Mouse (Mus musculus): ENCODE results near the gene Slc4a1. TPM values are rescaled to one million over a fixed set of nuclear protein-coding genes. Genes with fewer than 3 reads are reported as not detected.

Slc4a1 gene
- polyA plus RNA-seq, 1 experiment, result not detected

DNA sequence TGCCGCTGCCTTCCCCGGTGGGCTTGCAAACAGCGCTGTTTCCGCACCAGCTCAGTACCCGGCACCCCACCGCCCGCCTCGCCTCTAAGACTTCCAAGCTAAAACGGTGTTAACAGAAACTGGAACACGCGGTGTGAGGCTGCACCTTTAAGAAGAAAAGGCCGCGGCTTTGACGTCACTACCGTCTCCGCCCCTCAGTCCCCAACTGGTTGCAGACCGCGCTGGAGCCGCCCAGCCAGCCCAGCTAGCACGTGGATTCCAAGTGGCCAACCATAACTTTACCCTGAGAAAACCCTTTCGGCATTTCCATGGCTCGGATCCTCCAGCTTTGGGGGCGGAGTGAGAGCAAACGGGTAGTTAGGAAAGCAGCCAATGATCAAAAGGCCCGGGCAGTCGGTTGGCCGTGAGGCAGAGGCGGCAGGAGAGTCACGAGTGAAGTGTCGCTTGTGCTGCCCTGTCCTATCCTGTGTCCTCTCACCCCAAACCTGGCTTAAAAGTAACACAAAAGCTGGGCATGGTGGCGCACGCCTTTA, 42.4 kb upstream of the Slc4a1 start:
- Histone ChIP-seq H3K27ac (ENCODE audit: insufficient read depth, low read depth, low read length) (0 out of 2 replicates have a peak overlapping the region, but pooled peaks have one; percentile 28), H3K4me3 (ENCODE audit: insufficient read depth, low read depth, low read length) (peak overlapping the region; percentile 78), H3K4me1 (ENCODE audit: control insufficient read depth, insufficient read depth, low read length) (peaks cover 25% of the 10 kb centered on the region)
- under 1% methylated on average over 32 of the region's 32 CpGs for WGBS
- TF ChIP-seq CTCF (IDR thresholded peaks at IDR 0.05; ENCODE audit: insufficient read depth, low read depth, low read length) (no peak), POLR2A (IDR thresholded peaks at IDR 0.05; ENCODE audit: insufficient read depth, low read depth, low read length) (no peak; the same call in 1 of the 2 replicates)

DNA sequence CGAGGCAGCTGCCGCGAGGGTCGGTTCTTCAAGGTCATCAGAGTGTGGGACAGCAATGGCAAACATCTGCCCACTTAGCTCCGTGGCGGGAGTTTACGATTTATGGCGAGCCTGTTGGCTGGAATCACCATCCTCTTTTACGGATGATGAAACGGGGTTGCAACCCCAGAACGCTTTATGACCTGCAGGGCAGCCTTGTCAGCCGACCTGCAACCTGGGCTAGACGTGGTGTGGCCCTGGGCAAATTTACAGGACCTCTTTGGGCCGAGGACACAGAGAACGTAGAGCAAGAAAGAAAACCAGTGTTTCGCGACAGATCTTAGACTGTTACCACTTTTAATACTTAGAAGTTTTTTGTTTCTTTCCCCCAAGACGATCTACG, 41.8 kb upstream of the Slc4a1 start, which contains the start of gene Slc25a39:
TSS of gene Slc25a39 (minus strand) at position 113 of the 382 bp plus-strand sequence.
- Histone ChIP-seq H3K4me1 (ENCODE audit: control insufficient read depth, insufficient read depth, low read length) (peaks cover 25% of the 10 kb centered on the region), H3K27ac (ENCODE audit: insufficient read depth, low read depth, low read length) (peak within 1 kb of the TSS; percentile 80), H3K4me3 (ENCODE audit: insufficient read depth, low read depth, low read length) (peak within 1 kb of the TSS; percentile 78)
- under 1% methylated on average over 19 of the region's 19 CpGs for WGBS
- TF ChIP-seq CTCF (IDR thresholded peaks at IDR 0.05; ENCODE audit: insufficient read depth, low read depth, low read length) (no peak), POLR2A (IDR thresholded peaks at IDR 0.05; ENCODE audit: insufficient read depth, low read depth, low read length) (no peak)

DNA sequence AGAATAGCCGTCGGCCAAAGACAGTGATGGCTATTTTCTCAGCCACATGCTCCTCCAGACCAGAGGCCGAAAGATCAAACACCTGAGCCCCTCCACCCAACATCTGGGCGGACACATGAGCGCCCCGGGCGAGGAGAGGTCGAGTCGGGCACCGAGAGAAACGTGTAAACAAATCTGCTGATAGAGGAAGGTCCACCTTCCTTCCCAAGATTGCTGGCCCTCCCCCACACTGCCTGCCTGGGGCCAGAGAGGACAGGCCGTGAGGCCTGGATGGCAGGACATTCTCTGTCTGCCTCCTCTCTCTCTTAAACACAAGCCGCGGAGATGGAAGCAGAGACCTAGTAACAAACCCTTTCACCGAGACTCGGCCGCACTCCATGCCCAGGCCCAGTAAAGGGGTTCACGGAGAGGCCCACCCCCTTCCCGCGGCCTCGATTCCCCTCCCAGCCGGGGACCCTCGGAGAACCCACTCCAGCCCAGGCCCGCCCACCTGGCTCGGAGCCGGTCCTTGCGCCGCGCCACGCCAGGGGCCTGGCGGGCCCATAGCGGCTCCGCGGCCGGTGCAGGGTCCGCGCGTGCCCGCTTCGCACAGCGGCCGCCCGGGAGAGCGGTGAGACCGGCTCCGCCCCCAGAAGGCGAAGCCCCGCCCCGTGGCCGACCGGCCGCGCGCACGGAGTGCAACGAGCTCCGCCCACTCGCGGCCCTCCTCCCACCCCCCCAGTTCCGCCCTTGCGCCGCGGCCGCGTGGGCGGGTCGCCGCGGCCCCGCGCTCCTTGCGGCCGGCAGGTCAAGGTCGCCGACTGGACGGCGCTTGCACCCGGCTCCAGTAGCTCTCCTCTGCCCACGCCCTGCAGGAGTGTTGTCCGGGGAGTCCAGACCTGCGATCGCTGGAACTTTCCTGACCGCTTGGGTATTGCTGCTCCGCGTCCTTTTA, 41.2 kb upstream of the Slc4a1 start:
- Histone ChIP-seq H3K4me3 (ENCODE audit: insufficient read depth, low read depth, low read length) (peak overlapping the region; percentile 78), H3K27ac (ENCODE audit: insufficient read depth, low read depth, low read length) (peak overlapping the region; percentile 80), H3K4me1 (ENCODE audit: control insufficient read depth, insufficient read depth, low read length) (peaks cover 25% of the 10 kb centered on the region)
- peak; percentile 76 for TF ChIP-seq POLR2A (IDR thresholded peaks at IDR 0.05; ENCODE audit: insufficient read depth, low read depth, low read length)
- TF ChIP-seq CTCF (IDR thresholded peaks at IDR 0.05; ENCODE audit: insufficient read depth, low read depth, low read length), result no peak
- under 1% methylated on average over 83 of the region's 85 CpGs for WGBS

DNA sequence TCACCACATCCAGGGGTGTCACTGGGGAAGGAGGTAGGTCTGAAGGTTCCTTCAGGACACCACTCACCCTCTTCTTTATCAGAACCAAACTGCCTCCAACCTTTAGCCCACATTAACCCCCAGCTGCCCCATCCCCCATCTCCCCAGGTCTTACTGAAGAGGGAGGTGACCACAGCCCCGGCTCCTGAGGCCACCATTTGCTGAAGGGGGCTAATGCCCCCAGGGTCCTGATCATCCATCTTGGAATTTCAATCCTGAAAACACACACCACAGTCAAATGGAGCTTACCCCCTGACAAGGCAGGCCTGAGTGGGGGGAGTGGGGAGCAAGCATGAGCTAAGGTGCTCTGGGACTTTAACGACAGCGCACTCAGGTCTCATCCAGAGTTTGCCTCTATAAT, 40.4 kb upstream of the Slc4a1 start:
- H3K4me1 ChIP-seq (ENCODE audit: control insufficient read depth, insufficient read depth, low read length), result peaks cover 27% of the 10 kb centered on the region
- TF ChIP-seq CTCF (IDR thresholded peaks at IDR 0.05; ENCODE audit: insufficient read depth, low read depth, low read length), result no peak
- TF ChIP-seq POLR2A (IDR thresholded peaks at IDR 0.05; ENCODE audit: insufficient read depth, low read depth, low read length), result no peak
- peak overlapping the region; percentile 69; the same call in 1 of the 2 replicates for H3K27ac ChIP-seq (ENCODE audit: insufficient read depth, low read depth, low read length)
- H3K4me3 ChIP-seq (ENCODE audit: insufficient read depth, low read depth, low read length), result peak overlapping the region; percentile 78
- 9% methylated on average over 3 of the region's 3 CpGs for WGBS

DNA sequence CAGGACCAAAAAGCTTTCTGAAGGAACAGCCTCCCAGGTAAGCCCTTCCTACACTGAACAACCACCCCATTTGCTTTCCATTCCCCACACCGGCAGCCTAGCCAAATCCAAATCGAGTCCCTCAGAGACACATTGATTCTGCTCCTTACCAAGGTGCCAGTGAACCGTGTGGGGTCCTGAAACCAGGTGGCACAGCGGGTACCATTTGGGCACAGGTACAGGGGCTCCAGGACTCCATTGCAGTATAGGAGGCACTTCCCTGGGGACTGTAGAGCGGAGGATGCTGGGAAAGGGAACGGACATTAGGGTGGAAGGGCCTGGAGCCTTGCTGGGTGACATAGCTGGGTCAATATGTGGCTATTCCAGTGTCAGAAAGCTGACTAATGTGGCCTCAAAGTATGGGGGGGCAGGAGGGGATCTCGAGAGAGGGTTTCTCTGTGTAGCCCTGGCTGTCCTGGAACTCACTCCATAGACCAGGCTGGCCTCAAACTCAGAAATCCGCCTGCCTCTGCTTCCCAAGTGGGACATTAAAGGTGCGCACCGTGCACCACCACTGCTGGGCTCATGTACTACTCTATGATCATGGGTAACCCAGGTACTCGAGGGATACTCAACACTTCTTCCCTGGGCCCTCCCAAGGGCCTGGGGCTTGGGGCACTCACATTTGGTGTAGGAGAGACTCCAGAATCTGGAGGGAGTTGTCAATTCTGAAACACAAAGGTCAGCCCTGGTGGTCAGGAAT, 39.7 kb upstream of the Slc4a1 start:
- peaks cover 29% of the 10 kb centered on the region for H3K4me1 ChIP-seq (ENCODE audit: control insufficient read depth, insufficient read depth, low read length)
- no peak for TF ChIP-seq CTCF (IDR thresholded peaks at IDR 0.05; ENCODE audit: insufficient read depth, low read depth, low read length)
- no peak for TF ChIP-seq POLR2A (IDR thresholded peaks at IDR 0.05; ENCODE audit: insufficient read depth, low read depth, low read length)
- WGBS, result 85% methylated on average over 11 of the region's 11 CpGs
- H3K4me3 ChIP-seq (ENCODE audit: insufficient read depth, low read depth, low read length), result peak overlapping the region; percentile 78; the same call in 1 of the 2 replicates
- no peak overlapping the region for H3K27ac ChIP-seq (ENCODE audit: insufficient read depth, low read depth, low read length)

DNA sequence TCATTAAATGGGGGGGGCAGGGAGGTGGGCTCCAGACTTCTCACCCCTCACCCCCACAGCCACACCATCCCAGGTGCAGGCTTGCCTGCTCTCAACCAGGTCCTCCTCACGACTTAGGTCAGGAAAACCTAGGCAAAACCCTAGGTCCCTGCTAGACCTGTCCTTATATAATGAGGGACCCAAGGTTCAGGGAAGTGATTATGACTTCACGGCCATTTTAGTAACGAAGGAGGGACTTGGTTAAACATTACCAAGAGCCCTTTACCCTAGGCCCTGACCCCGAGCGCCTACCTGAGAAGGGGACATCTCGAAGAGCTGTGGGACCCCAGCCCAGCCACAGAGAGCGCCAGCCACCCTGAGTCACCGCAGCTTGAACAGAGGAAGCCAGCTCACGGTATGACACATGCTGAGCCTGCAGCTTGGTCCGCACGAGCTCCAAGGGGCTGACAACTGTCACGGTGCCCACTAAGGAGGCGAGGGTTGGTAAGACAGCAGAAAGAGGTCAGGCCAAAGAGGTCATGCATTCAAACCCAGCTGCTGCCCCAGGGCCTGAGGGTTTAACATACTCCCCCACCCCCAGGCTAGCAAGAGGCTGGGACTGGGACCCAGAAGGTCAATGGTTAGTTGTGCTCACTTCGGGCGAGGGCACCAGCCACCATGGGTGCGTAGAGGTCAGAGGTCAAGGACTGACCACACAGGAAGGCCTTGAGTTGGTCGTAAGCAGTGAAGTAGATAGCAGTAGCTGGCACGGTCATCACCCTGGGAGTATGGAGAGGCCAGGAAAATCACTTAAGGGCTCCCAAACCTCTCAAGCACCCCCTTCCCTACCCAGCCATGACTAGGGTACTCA, 38.4 kb upstream of the Slc4a1 start:
- TF ChIP-seq CTCF (IDR thresholded peaks at IDR 0.05; ENCODE audit: insufficient read depth, low read depth, low read length) (no peak), POLR2A (IDR thresholded peaks at IDR 0.05; ENCODE audit: insufficient read depth, low read depth, low read length) (no peak)
- no peak overlapping the region for H3K4me3 ChIP-seq (ENCODE audit: insufficient read depth, low read depth, low read length)
- peaks cover 41% of the 10 kb centered on the region for H3K4me1 ChIP-seq (ENCODE audit: control insufficient read depth, insufficient read depth, low read length)
- no peak overlapping the region for H3K27ac ChIP-seq (ENCODE audit: insufficient read depth, low read depth, low read length)
- WGBS, result 73% methylated on average over 18 of the region's 18 CpGs

DNA sequence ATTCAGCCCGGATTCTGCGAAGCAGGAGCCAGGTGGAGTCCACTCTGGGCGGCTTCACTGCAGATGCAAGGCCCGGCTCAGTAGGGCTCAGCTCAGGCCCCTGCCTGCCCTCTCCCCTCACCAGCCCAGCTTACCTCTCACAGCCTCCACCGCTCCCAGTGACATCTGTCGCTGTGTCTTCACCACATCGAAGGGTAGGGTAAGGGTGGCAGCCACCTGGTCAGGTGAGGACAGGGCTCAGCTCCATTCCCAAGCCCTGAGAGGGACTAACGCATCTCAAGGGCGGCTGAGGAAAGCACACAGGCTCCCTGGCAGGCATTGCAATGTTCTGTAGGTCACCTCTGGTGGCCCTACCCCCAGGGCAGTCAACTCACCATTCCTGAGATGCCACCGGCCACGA, 37.7 kb upstream of the Slc4a1 start:
- Histone ChIP-seq H3K27ac (ENCODE audit: insufficient read depth, low read depth, low read length) (no peak overlapping the region), H3K4me3 (ENCODE audit: insufficient read depth, low read depth, low read length) (no peak overlapping the region), H3K4me1 (ENCODE audit: control insufficient read depth, insufficient read depth, low read length) (peaks cover 45% of the 10 kb centered on the region)
- TF ChIP-seq POLR2A (IDR thresholded peaks at IDR 0.05; ENCODE audit: insufficient read depth, low read depth, low read length), result no peak
- TF ChIP-seq CTCF (IDR thresholded peaks at IDR 0.05; ENCODE audit: insufficient read depth, low read depth, low read length), result no peak
- WGBS, result 93% methylated on average over 11 of the region's 11 CpGs

DNA sequence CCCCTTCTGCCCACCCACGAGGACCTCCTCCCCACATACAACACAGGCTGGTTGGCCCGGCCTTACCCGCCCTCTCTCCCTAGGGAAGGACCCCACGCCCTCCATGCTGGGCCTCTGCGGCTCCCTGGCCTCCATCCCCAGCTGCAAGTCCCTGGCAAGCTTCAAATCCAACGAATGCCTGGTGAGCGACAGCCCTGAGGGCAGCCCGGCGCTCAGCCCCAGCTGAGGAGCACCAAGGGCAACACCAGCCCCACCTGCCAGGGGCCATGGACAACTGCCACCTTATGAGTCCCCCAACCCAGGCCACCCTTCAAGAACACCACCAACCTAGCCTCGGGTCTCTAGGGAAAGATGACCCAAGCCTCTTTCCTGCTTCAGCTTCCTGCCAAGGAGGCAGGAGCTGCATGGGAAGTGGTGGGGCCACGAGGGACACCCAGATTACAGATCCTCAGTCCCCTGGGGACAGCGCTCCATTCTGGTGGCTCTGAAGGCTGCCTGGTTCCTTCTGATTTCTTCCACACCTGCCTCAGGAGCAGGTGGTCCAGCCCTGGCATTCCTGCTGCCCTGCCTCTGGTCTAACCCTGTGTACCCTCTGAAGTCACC, 36.0 kb upstream of the Slc4a1 start:
- WGBS, result 52% methylated on average over 12 of the region's 12 CpGs
- no peak overlapping the region for H3K27ac ChIP-seq (ENCODE audit: insufficient read depth, low read depth, low read length)
- peaks cover 57% of the 10 kb centered on the region for H3K4me1 ChIP-seq (ENCODE audit: control insufficient read depth, insufficient read depth, low read length)
- H3K4me3 ChIP-seq (ENCODE audit: insufficient read depth, low read depth, low read length), result no peak overlapping the region
- TF ChIP-seq CTCF (IDR thresholded peaks at IDR 0.05; ENCODE audit: insufficient read depth, low read depth, low read length) (no peak), POLR2A (IDR thresholded peaks at IDR 0.05; ENCODE audit: insufficient read depth, low read depth, low read length) (no peak)
